Mouse (Mus musculus) C2C12 (cell line): ENCODE data around the gene Clk3.

ENCODE experiments used
- CEBPB ChIP-seq: IDR thresholded peaks from one replicate; pipeline ENCODE4 v1.6.1; 2011; ENCODE audit warnings: low read depth, mild to moderate bottlenecking, control low read depth, moderate library complexity
- CTCF ChIP-seq: IDR thresholded peaks from one replicate; pipeline ENCODE4 v1.5.1; 2011; ENCODE audit not compliant: control insufficient read depth, insufficient read depth, insufficient read length
- FOSL1 ChIP-seq: IDR thresholded peaks from one replicate; pipeline ENCODE4 v1.8.0; 2011; ENCODE audit warnings: mild to moderate bottlenecking, low read length; ENCODE audit not compliant: poor library complexity, insufficient read depth, severe bottlenecking
- MAX ChIP-seq: IDR thresholded peaks from one replicate; pipeline ENCODE4 v1.6.1; 2011; ENCODE audit warnings: mild to moderate bottlenecking, control low read depth
- MYOD1 ChIP-seq: IDR thresholded peaks from one replicate; pipeline ENCODE4 v1.6.1; 2011; ENCODE audit warnings: low read depth; ENCODE audit not compliant: control insufficient read depth, insufficient read length

GRCm38 (mm10) chr9:57764974-57765363, 691 bp downstream of the Clk3 start:
- TF ChIP-seq CTCF (no peak), MYOD1 (no peak), FOSL1 (no peak), MAX (no peak), CEBPB (no peak)
